Mouse (Mus musculus) liver, embryonic 11.5 days (tissue): Measurements from ENCODE around the gene Glmn. TPM values are rescaled to one million over a fixed set of nuclear protein-coding genes. Genes with fewer than 3 reads are reported as not detected.

ENCODE experiments used
- ATAC-seq: fragments of 200-750 bp; cut with Nextera tagmentation; replicated peaks from 2 replicates; pipeline ENCODE4 v1.8.0; 2017; ENCODE audit warnings: moderate number of reproducible peaks, mild to moderate bottlenecking, moderate TSS enrichment, moderate library complexity; ENCODE audit not compliant: low FRiP score
- DNase-seq: peaks from one replicate; pipeline ENCODE4 v3.0.0-alpha.2; 2017; ENCODE audit warnings: low spot score
- H3K27ac ChIP-seq: fragments of 300-500 bp; sonication (generic); 2 replicates; pipeline ENCODE4 v1.5.1; 2014; ENCODE audit warnings: mild to moderate bottlenecking, low read depth, low read length, control low read depth
- H3K27me3 ChIP-seq: fragments of 300-500 bp; sonication (generic); replicated peaks from 2 replicates; pipeline ENCODE4 v1.6.1; 2014; ENCODE audit warnings: low read length, mixed read lengths; ENCODE audit not compliant: control insufficient read depth, insufficient read depth
- H3K36me3 ChIP-seq: fragments of 300-500 bp; sonication (generic); 2 replicates; pipeline ENCODE4 v1.6.1; 2014; ENCODE audit warnings: mild to moderate bottlenecking, low read length, moderate library complexity, mixed read lengths; ENCODE audit not compliant: control insufficient read depth, insufficient read depth
- H3K4me1 ChIP-seq: fragments of 300-500 bp; sonication (generic); replicated peaks from 2 replicates; pipeline ENCODE4 v1.6.1; 2014; ENCODE audit warnings: low read length, mixed read lengths; ENCODE audit not compliant: control insufficient read depth, insufficient read depth
- H3K4me2 ChIP-seq: fragments of 300-500 bp; sonication (generic); 2 replicates; pipeline ENCODE4 v1.6.1; 2014; ENCODE audit warnings: mild to moderate bottlenecking, control low read depth, moderate library complexity
- H3K4me3 ChIP-seq: fragments of 300-500 bp; sonication (generic); 2 replicates; pipeline ENCODE4 v1.5.1; 2014; ENCODE audit warnings: low read depth, low read length, control low read depth
- H3K9ac ChIP-seq: fragments of 300-500 bp; sonication (generic); 2 replicates; pipeline ENCODE4 v1.6.1; 2014; ENCODE audit warnings: low read depth, low read length, control low read depth
- H3K9me3 ChIP-seq: fragments of 300-500 bp; sonication (generic); 2 replicates; pipeline ENCODE4 v1.6.1; 2016; ENCODE audit warnings: low read length, inconsistent platforms, mixed read lengths; ENCODE audit not compliant: control insufficient read depth
- WGBS: fragments of 180-500 bp; shearing (Covaris S2); extraction: QIAGEN DNeasy Blood & Tissue Kit; methylation state at CpG from one replicate; pipeline ENCODE4 v1.1.7; 2014; 5-methylcytosine and 5-hydroxymethylcytosine counted together
- polyA plus RNA-seq: library from polyadenylated mRNA; unstranded; fragments of >200 nt; fragmentation: Nextera tagmentation; extraction: Ambion mirVana; gene quantifications from 2 replicates; pipeline ENCODE4 v1.2.1, GENCODE M21; 2014

The Glmn gene
- polyA plus RNA-seq, 1 experiment from 2014 or later, result 20.6 TPM

- 57% methylated on average over 2 of the region's 2 CpGs for WGBS
- no peaks in the 10 kb centered on the region for H3K36me3 ChIP-seq
- no peaks in the 10 kb centered on the region for H3K27me3 ChIP-seq
- DNase-seq (no peak), ATAC-seq (no peak)
- H3K4me2 ChIP-seq, result no peak overlapping the region
- no peak overlapping the region for H3K4me3 ChIP-seq
- H3K27ac ChIP-seq, result no peak overlapping the region
- no peak overlapping the region for H3K9ac ChIP-seq
- no peaks in the 10 kb centered on the region for H3K9me3 ChIP-seq
- H3K4me1 ChIP-seq, result peaks cover 3% of the 10 kb centered on the region; the same call in 1 of the 2 replicates
Observed at GRCm38 (mm10) chr5:107511326-107511725, 86.4 kb downstream of the Glmn start.

- H3K4me1 ChIP-seq, result peaks cover 3% of the 10 kb centered on the region; the same call in 1 of the 2 replicates
- H3K27ac ChIP-seq, result no peak overlapping the region
- H3K9ac ChIP-seq, result no peak overlapping the region
- ATAC-seq, result no peak
- H3K27me3 ChIP-seq, result no peaks in the 10 kb centered on the region
- no peaks in the 10 kb centered on the region for H3K36me3 ChIP-seq
- DNase-seq, result no peak
- no peak overlapping the region for H3K4me3 ChIP-seq
- 83% methylated on average over 10 of the region's 10 CpGs for WGBS
- no peak overlapping the region for H3K4me2 ChIP-seq
- no peaks in the 10 kb centered on the region for H3K9me3 ChIP-seq
Observed at GRCm38 (mm10) chr5:107510503-107510902, 87.2 kb downstream of the Glmn start.

- DNase-seq (no peak), ATAC-seq (no peak)
- Histone ChIP-seq H3K9me3 (no peaks in the 10 kb centered on the region), H3K36me3 (no peaks in the 10 kb centered on the region), H3K4me1 (no peaks in the 10 kb centered on the region), H3K27me3 (no peaks in the 10 kb centered on the region), H3K27ac (no peak within 1 kb of the TSS), H3K9ac (no peak within 1 kb of the TSS), H3K4me2 (no peak within 1 kb of the TSS), H3K4me3 (no peak within 1 kb of the TSS)
- WGBS, result 82% methylated on average over 4 of the region's 4 CpGs
Observed at GRCm38 (mm10) chr5:107507321-107507720, 90.4 kb downstream of the Glmn start, which contains the start of gene Gm42669. Gene Gm42669 (plus strand): TSS chr5:107507621.

- Histone ChIP-seq H3K4me2 (no peak overlapping the region), H3K9me3 (no peaks in the 10 kb centered on the region), H3K27ac (no peak overlapping the region), H3K4me1 (no peaks in the 10 kb centered on the region), H3K36me3 (no peaks in the 10 kb centered on the region), H3K27me3 (no peaks in the 10 kb centered on the region), H3K4me3 (no peak overlapping the region), H3K9ac (no peak overlapping the region)
- WGBS, result 91% methylated on average over 1 of the region's 1 CpGs
- ATAC-seq (no peak), DNase-seq (no peak)
Observed at GRCm38 (mm10) chr5:107500741-107501140, 96.9 kb downstream of the Glmn start.

GRCm38 (mm10) chr5:107499891-107500535, 97.7 kb downstream of the Glmn start:
- Histone ChIP-seq H3K4me2 (no peak overlapping the region), H3K9ac (no peak overlapping the region)
- WGBS, result 88% methylated on average over 5 of the region's 5 CpGs

More at GRCm38 (mm10) chr5:107499891-107500535, 97.7 kb downstream of the Glmn start:
- no peak for ATAC-seq
- no peaks in the 10 kb centered on the region for H3K4me1 ChIP-seq
- no peak overlapping the region for H3K27ac ChIP-seq
- no peaks in the 10 kb centered on the region for H3K36me3 ChIP-seq
- H3K9me3 ChIP-seq, result no peaks in the 10 kb centered on the region
- H3K4me3 ChIP-seq, result no peak overlapping the region
- DNase-seq, result no peak
- no peaks in the 10 kb centered on the region for H3K27me3 ChIP-seq

Other genes with a start within 250 kb of the Glmn start
- gene Ephx4, start 195.2 kb downstream of the Glmn start, polyA plus RNA-seq, result 0.29 and 0.48 TPM in 2 replicates
- not detected in 2 replicates for gene Lpcat2b, start 166.3 kb downstream of the Glmn start, polyA plus RNA-seq
- gene Btbd8, start 159.9 kb downstream of the Glmn start, polyA plus RNA-seq, result 2.5 and 2.6 TPM in 2 replicates
- gene Gm42669, start 90.3 kb downstream of the Glmn start, polyA plus RNA-seq, result 0.27 and 0.44 TPM in 2 replicates
- 0.05 and 0.12 TPM in 2 replicates for gene 1700028K03Rik, start 63.2 kb downstream of the Glmn start, polyA plus RNA-seq
- gene Rpap2, start 515 bp downstream of the Glmn start, polyA plus RNA-seq, result 15.0 and 17.1 TPM in 2 replicates
- 0.22 and 0.30 TPM in 2 replicates for gene Gfi1, start 128.1 kb upstream of the Glmn start, polyA plus RNA-seq
- gene Ube2d2b, start 232.2 kb upstream of the Glmn start, polyA plus RNA-seq, result 0.14 and 0.22 TPM in 2 replicates